Mouse (Mus musculus) heart, adult 2 months (tissue): ENCODE measurements around the gene Sfxn1.

Experiments used
- CTCF ChIP-seq: fragments of 200-600 bp; IDR thresholded peaks from 2 replicates; pipeline ENCODE4 v1.8.1; 2022; ENCODE audit warnings: antibody characterized with exemption, mild to moderate bottlenecking, moderate library complexity
- POLR2A ChIP-seq: fragments of 200-500 bp; IDR thresholded peaks from 2 replicates; pipeline ENCODE4 v1.6.1; 2011; ENCODE audit warnings: mild to moderate bottlenecking, low read depth, low read length, control low read depth; ENCODE audit not compliant: insufficient read depth

- TF ChIP-seq CTCF = no peak
- TF ChIP-seq POLR2A = no peak
Observed at GRCm38 (mm10) chr13:54114931-54115330, 43.3 kb downstream of the Sfxn1 start.
